Mouse (Mus musculus): ENCODE data around the gene Trim28. TPM values are rescaled to one million over a fixed set of nuclear protein-coding genes. Genes with fewer than 3 reads are reported as not detected.
A peak's percentile ranks its signal among the peaks of the same experiment; 100 is the strongest.

Gene Trim28
- 216 and 252 TPM in 2 replicates for polyA plus RNA-seq (2015; fragmentation: Nextera tagmentation; extraction: Ambion mirVana)

DNA sequence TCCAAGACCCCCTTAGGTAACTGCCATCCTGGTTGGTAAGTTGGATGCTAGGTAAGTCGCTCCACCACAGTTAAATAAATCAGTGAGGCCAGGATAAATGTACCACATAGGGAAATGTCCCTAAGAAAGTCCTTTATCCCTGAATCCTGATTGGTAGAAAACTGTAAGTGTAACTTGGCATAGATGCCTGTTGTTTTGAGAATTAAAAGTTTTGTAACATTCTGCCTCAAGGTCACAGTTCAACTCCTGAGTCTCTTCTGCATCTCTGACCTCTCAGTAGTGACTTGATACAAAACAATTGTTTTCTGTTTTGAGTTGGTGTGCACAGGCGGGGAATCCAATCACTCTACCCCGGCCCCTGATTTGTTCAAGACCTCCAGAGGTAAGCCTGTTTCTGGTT, at the start of gene Trim28:
Trim28 (plus strand) TSS at position 264 of the 400 bp plus-strand sequence.
- no peak within 1 kb of the TSS for H3K4me3 ChIP-seq (replicated peaks)
- no peaks in the 10 kb centered on the region for H3K27me3 ChIP-seq (replicated peaks)
- no peak within 1 kb of the TSS for H3K4me2 ChIP-seq
- no peak for ATAC-seq (ENCODE audit: insufficient read depth, low FRiP score, low read depth)
- H3K36me3 ChIP-seq = no peaks in the 10 kb centered on the region
- H3K4me1 ChIP-seq = no peaks in the 10 kb centered on the region
- H3K9me3 ChIP-seq = no peaks in the 10 kb centered on the region
- no peak within 1 kb of the TSS for H3K27ac ChIP-seq
- WGBS = 78% methylated on average over 3 of the region's 3 CpGs
- H3K9ac ChIP-seq = no peak within 1 kb of the TSS

DNA sequence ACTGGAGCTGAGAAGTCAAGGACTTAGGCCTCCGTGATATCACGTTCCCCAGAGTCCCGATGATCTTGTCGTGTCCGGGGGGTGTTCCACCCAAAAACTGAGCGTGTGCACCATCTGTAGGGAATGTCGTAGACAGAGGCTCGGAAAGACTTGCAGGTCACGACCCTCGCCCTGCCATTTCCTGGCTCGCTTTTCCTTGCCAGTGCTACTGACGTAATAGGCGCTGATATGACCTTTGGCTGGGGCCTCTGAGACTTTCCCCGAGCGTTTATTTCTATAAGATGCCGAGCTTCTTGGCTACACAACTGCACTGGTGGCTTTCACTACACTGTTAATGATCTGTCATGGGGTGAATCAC, 49.1 kb upstream of the Trim28 start:
- no peak; the same call in 1 of the 2 replicates for ATAC-seq (ENCODE audit: insufficient read depth, low FRiP score, low read depth)
- H3K36me3 ChIP-seq = no peaks in the 10 kb centered on the region
- peaks cover 7% of the 10 kb centered on the region for H3K4me1 ChIP-seq
- H3K4me3 ChIP-seq (replicated peaks) = peak overlapping the region; percentile 53
- peak overlapping the region; percentile 41; the same call in 1 of the 2 replicates for H3K9ac ChIP-seq
- no peaks in the 10 kb centered on the region for H3K9me3 ChIP-seq
- WGBS = 5% methylated on average over 16 of the region's 16 CpGs
- H3K4me2 ChIP-seq = peak overlapping the region; percentile 91
- no peaks in the 10 kb centered on the region for H3K27me3 ChIP-seq (replicated peaks)
- H3K27ac ChIP-seq = peak overlapping the region; percentile 80

DNA sequence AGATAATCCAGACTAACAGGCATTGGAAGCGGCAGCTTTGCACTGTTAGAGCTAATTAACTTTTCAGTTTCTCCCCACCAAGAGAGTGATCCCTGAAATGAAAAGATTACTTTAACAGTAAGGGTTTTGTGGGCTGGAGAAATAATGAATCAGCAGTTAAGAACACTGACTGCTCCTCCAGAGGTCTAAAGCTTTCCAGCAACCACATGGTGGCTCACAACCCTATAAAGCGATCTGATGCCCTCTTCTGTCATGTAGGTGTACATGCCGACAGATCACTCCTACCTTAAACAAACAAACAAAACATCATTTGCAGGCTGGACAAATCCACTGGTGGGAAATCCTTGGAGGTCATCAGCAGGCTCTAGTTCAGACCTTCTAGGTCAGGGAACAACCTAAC, 44.0 kb upstream of the Trim28 start:
- H3K9ac ChIP-seq = no peak overlapping the region
- H3K9me3 ChIP-seq = no peaks in the 10 kb centered on the region
- WGBS = 31% methylated on average over 3 of the region's 3 CpGs
- no peaks in the 10 kb centered on the region for H3K36me3 ChIP-seq
- H3K27ac ChIP-seq = no peak overlapping the region
- no peak overlapping the region for H3K4me3 ChIP-seq (replicated peaks)
- no peak for ATAC-seq (ENCODE audit: insufficient read depth, low FRiP score, low read depth)
- no peak overlapping the region for H3K4me2 ChIP-seq
- H3K27me3 ChIP-seq (replicated peaks) = no peaks in the 10 kb centered on the region
- peaks cover 6% of the 10 kb centered on the region for H3K4me1 ChIP-seq

DNA sequence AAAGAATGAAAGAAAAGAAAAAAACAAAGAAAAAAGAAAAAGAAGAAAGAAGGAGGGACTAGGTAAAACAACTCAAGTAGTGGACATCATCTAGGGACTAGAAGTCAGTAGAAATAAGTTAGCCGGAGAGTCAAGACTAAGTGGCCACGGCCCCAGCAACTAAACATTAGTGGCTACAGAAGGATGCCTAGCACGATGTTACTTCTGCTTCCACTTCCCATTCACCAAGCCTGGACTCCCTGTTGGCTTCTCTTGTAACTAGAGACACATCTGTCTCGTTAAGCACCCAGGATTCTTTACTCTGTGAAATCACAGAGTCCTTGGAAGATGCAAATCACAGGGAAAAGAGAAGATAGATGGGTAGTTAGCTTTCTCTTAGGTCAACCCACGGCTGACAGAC, 41.4 kb upstream of the Trim28 start:
- H3K27me3 ChIP-seq (replicated peaks) = no peaks in the 10 kb centered on the region
- 64% methylated on average over 5 of the region's 5 CpGs for WGBS
- H3K36me3 ChIP-seq = no peaks in the 10 kb centered on the region
- ATAC-seq (ENCODE audit: insufficient read depth, low FRiP score, low read depth) = no peak
- H3K27ac ChIP-seq = no peak overlapping the region
- no peak overlapping the region for H3K9ac ChIP-seq
- H3K4me2 ChIP-seq = no peak overlapping the region
- no peak overlapping the region for H3K4me3 ChIP-seq (replicated peaks)
- no peaks in the 10 kb centered on the region for H3K4me1 ChIP-seq
- H3K9me3 ChIP-seq = no peaks in the 10 kb centered on the region

DNA sequence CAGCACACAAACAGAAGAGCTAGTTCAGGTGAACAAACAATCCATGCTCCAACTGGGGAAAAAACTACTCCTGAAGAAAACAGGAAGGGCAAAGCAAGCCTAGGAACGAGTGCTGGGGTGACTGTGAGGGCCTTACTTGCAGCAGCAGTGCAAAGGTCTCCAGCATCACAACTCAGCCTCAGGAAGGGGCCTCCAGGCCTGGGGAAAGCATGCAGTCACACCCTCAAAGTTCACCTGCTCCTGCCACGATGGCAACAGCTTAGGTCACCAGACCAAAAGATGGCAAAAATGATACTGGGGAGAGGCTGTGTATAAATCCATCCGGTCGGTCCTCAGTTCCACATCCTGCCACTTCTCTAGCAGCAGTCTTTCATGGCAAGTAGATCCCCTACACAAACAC, 40.0 kb upstream of the Trim28 start:
- H3K36me3 ChIP-seq = no peaks in the 10 kb centered on the region
- no peak overlapping the region for H3K9ac ChIP-seq
- 75% methylated on average over 4 of the region's 4 CpGs for WGBS
- no peaks in the 10 kb centered on the region for H3K9me3 ChIP-seq
- no peak for ATAC-seq (ENCODE audit: insufficient read depth, low FRiP score, low read depth)
- no peak overlapping the region for H3K4me3 ChIP-seq (replicated peaks)
- H3K4me2 ChIP-seq = no peak overlapping the region
- no peak overlapping the region for H3K27ac ChIP-seq
- H3K4me1 ChIP-seq = no peaks in the 10 kb centered on the region
- H3K27me3 ChIP-seq (replicated peaks) = no peaks in the 10 kb centered on the region

DNA sequence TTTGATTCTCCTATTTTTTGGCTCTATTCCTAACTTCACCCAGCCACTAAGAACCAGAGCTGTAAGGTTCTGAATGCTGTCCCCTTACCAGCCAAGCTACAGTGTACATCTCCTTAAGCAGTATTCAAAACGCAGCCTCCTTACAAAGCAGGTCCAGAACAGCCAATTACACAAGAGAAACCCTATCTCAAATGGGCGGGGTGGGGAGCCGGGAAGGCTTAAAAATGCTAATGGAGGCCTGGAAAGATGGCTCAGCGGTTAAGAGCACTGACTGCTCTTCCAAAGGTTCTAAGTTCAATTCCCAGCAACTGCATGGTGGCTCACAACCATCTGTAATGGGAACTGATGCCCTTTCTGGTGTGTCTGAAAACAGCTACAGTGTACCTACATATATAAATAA, 39.2 kb upstream of the Trim28 start:
- no peak for ATAC-seq (ENCODE audit: insufficient read depth, low FRiP score, low read depth)
- Histone ChIP-seq H3K4me2 (no peak overlapping the region), H3K9me3 (no peaks in the 10 kb centered on the region), H3K36me3 (no peaks in the 10 kb centered on the region), H3K9ac (no peak overlapping the region), H3K4me1 (no peaks in the 10 kb centered on the region), H3K4me3 (replicated peaks) (no peak overlapping the region), H3K27me3 (replicated peaks) (no peaks in the 10 kb centered on the region), H3K27ac (no peak overlapping the region)
- 29% methylated on average over 4 of the region's 4 CpGs for WGBS

DNA sequence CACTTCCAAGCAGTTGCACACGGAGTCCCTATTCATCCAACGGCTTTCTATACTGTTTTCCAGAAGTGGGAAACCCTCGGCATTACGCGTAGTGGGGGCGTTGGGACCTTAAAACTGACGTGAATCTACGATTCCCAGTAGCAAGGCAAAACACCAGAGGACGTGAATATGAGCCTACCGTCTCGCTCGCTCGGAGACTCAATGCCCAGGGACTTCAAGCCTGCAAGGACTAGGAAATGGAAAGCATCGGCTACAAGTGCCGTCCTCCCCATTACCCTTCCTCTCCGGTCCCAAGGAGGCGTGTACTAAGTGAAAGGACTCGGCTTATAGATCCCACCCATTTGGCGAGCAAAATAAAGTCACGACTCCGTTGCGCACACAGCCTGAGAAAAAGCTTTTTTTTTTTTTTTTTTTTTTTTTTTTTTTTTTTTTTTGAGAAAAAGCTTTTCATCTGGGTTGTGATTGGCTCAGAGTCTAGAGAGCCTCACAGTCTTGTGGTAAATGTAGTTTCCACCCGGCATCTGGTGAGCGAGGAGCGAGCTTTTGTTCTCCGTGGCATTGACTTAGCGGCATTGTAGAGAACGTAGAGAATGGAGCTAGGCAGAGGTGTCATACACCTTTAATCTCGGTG, 37.3 kb upstream of the Trim28 start:
- ATAC-seq (ENCODE audit: insufficient read depth, low FRiP score, low read depth) = peak; percentile 56; the same call in 1 of the 2 replicates
- H3K9me3 ChIP-seq = no peaks in the 10 kb centered on the region
- peak overlapping the region; percentile 57 for H3K4me3 ChIP-seq (replicated peaks)
- peak overlapping the region; percentile 70 for H3K4me2 ChIP-seq
- peak overlapping the region; percentile 88 for H3K27ac ChIP-seq
- H3K27me3 ChIP-seq (replicated peaks) = no peaks in the 10 kb centered on the region
- 2% methylated on average over 29 of the region's 29 CpGs for WGBS
- peaks cover 8% of the 10 kb centered on the region; the same call in 1 of the 2 replicates for H3K4me1 ChIP-seq
- no peaks in the 10 kb centered on the region for H3K36me3 ChIP-seq
- H3K9ac ChIP-seq = peak overlapping the region; percentile 61

DNA sequence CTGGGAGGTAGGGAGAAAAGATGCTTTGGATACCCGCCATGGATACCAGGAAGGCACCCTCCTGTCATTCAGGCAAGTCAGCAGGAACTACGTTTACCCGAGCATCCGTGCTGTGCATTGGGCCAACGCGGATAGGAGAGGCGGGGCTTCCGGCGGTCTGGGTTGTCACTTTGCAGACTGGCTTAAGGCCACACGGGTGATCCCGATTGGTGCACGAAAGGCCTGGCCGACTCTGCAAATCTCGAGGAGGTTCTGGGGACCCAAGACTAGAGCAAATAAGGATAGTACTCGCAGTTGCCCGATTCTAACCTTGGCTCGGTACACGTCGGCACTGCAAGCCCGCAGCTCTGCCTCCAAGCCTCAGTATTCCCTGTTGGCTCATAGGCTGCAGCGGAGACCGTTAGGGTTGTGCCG, 33.2 kb upstream of the Trim28 start, which contains the start of gene Zfp324:
Zfp324 (plus strand) TSS at position 161 of the 414 bp plus-strand sequence.
- peak within 1 kb of the TSS; percentile 90 for H3K9ac ChIP-seq
- no peaks in the 10 kb centered on the region for H3K9me3 ChIP-seq
- peak; percentile 91 for ATAC-seq (ENCODE audit: insufficient read depth, low FRiP score, low read depth)
- 0% methylated on average over 23 of the region's 23 CpGs for WGBS
- peak within 1 kb of the TSS; percentile 90 for H3K4me3 ChIP-seq (replicated peaks)
- no peaks in the 10 kb centered on the region for H3K27me3 ChIP-seq (replicated peaks)
- peak within 1 kb of the TSS; percentile 86 for H3K27ac ChIP-seq
- peaks cover 14% of the 10 kb centered on the region for H3K4me1 ChIP-seq
- H3K36me3 ChIP-seq = peaks cover 21% of the 10 kb centered on the region
- H3K4me2 ChIP-seq = peak within 1 kb of the TSS; percentile 90

DNA sequence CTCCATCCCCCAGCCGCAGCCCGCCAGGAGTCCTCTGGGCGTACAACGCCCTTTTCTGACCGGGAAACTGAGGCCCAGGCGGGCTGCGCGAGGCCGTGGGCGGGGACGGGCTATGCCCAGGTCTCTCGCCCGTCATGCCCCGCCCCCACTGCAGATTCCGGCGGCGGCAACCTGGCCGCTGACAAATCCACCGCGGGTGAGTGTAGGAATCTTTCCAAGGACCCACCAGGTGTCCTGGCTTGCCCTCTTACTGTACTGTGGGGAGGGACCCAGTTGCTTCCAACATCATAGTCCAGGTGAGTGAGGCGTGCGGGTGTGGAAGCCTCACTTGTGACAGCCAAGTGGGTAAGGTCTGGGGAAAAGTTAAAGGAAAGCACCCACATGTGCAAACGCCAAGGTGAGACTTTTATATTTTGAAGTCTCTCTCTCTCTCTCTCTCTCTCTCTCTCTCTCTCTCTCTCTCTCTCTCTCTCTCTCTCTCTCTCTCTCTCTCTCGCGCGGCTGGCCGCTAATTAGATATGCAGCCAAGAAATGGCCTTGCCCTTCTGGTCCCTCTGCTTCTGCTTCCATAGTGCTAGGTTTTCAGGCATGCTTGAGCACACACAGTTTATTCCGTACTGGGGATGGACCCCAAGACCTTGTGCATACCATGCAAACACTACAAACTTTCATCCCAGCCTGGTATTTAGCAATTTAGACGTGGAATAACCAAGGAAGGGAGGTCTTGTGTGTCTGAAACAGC, 32.6 kb upstream of the Trim28 start:
- H3K27ac ChIP-seq = peak overlapping the region; percentile 86
- under 1% methylated on average over 29 of the region's 29 CpGs for WGBS

DNA sequence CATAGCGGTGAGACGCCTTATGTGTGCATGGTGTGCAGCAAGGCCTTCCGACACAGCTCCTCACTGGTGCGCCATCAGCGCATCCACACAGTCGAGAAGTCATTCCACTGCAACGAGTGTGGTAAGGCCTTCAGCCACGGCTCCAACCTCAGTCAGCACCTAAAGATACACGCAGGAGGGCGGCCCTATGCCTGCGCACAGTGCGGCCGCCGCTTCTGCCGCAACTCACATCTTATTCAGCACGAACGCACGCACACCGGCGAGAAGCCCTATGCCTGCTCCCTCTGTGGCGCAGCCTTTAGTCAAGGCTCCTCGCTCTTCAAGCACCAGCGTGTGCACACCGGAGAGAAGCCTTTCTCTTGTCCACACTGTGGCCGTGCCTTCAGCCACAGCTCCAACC, 28.0 kb upstream of the Trim28 start:
- Histone ChIP-seq H3K27me3 (replicated peaks) (no peaks in the 10 kb centered on the region), H3K4me3 (replicated peaks) (no peak overlapping the region), H3K9me3 (no peaks in the 10 kb centered on the region), H3K36me3 (peaks cover 42% of the 10 kb centered on the region), H3K9ac (no peak overlapping the region), H3K4me2 (no peak overlapping the region), H3K27ac (no peak overlapping the region), H3K4me1 (peaks cover 7% of the 10 kb centered on the region)
- ATAC-seq (ENCODE audit: insufficient read depth, low FRiP score, low read depth) = no peak
- 93% methylated on average over 25 of the region's 25 CpGs for WGBS

More for the DNA sequence above, 32.6 kb upstream of the Trim28 start:
- Histone ChIP-seq H3K4me1 (peaks cover 14% of the 10 kb centered on the region), H3K36me3 (peaks cover 27% of the 10 kb centered on the region), H3K4me3 (replicated peaks) (peak overlapping the region; percentile 90), H3K9me3 (no peaks in the 10 kb centered on the region), H3K9ac (peak overlapping the region; percentile 90), H3K4me2 (peak overlapping the region; percentile 90), H3K27me3 (replicated peaks) (no peaks in the 10 kb centered on the region)
- peak; percentile 77 for ATAC-seq (ENCODE audit: insufficient read depth, low FRiP score, low read depth)

DNA sequence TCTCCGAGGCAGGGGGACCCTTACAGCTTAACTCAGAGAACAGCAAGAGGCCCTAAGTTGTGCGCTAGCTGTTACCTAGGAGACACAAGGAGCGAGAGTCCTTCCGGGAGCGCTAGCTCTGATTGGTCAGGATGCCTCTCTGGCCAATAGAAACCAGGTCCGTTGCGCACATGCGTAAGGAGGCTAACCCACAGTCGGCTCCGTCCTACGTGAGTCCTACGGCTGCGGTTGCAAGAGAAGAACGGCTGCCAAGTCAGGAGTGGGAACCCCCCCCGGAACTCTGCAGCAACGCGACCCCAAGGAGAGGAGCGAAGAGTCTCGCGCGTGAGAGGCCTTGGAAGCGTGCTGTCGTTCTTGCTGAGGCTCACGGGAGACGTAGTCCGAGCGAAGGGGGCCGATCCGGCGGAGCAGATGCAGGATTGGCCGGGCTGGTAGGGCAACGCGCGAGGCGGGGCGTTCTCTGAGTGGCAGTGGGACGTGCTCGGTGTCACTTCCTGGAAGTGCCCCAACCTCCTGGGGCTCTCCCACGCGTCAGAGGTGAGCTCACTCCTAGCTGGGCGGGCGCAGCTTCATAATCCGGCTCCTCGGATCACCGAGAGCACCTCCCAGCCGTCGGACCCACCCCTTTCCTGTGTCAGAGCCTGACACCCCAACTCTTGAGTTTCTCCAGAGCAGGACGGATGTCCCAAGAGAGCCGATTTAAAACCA, 21.1 kb upstream of the Trim28 start, which contains the start of gene Zfp446:
Zfp446 (plus strand) TSS at position 167 of the 708 bp plus-strand sequence.
- WGBS = under 1% methylated on average over 49 of the region's 49 CpGs
- Histone ChIP-seq H3K36me3 (0 out of 2 replicates have a peak, but pooled peaks cover 6% of the 10 kb centered on the region), H3K27ac (peak within 1 kb of the TSS; percentile 96), H3K9ac (peak within 1 kb of the TSS; percentile 69), H3K4me2 (peak within 1 kb of the TSS; percentile 86), H3K4me3 (replicated peaks) (peak within 1 kb of the TSS; percentile 78), H3K9me3 (no peaks in the 10 kb centered on the region), H3K4me1 (peaks cover 16% of the 10 kb centered on the region), H3K27me3 (replicated peaks) (no peaks in the 10 kb centered on the region)
- peak; percentile 99 for ATAC-seq (ENCODE audit: insufficient read depth, low FRiP score, low read depth)
